Mouse (Mus musculus) midbrain, postnatal 0 days (tissue): ENCODE data around the gene B4galt4. TPM values are rescaled to one million over a fixed set of nuclear protein-coding genes. Genes with fewer than 3 reads are reported as not detected.
"Not testable (repeated sequence)": the region's sequence is repeated elsewhere in the genome, so short reads cannot be mapped to it uniquely, and the experiment has no call there.

Experiments used
- ATAC-seq: fragments of 200-750 bp; cut with Nextera tagmentation; 2 replicates; pipeline ENCODE4 v1.8.0; 2017; ENCODE audit warnings: moderate number of reproducible peaks, mild to moderate bottlenecking, moderate TSS enrichment, moderate library complexity; ENCODE audit not compliant: low FRiP score
- DNase-seq: peaks from one replicate; pipeline ENCODE4 v3.0.0-alpha.2; 2015; ENCODE audit warnings: low spot score
- H3K27ac ChIP-seq: fragments of 300-500 bp; sonication (generic); 2 replicates; pipeline ENCODE4 v1.5.1; 2014; ENCODE audit warnings: low read depth, mild to moderate bottlenecking, low read length, mixed read lengths
- H3K27me3 ChIP-seq: fragments of 300-500 bp; sonication (generic); 2 replicates; pipeline ENCODE4 v1.6.1; 2014; ENCODE audit warnings: low read length, control low read depth, mixed read lengths; ENCODE audit not compliant: insufficient read depth
- H3K36me3 ChIP-seq: fragments of 300-500 bp; sonication (generic); 2 replicates; pipeline ENCODE4 v1.6.1; 2014; ENCODE audit warnings: low read length, control low read depth, mixed read lengths; ENCODE audit not compliant: insufficient read depth
- H3K4me1 ChIP-seq: fragments of 300-500 bp; sonication (generic); 2 replicates; pipeline ENCODE4 v1.6.1; 2014; ENCODE audit warnings: mild to moderate bottlenecking, control low read depth, antibody characterized with exemption, low read length, mixed read lengths; ENCODE audit not compliant: insufficient read depth
- H3K4me2 ChIP-seq: fragments of 300-500 bp; sonication (generic); 2 replicates; pipeline ENCODE4 v1.6.1; 2014; ENCODE audit warnings: low read depth, mild to moderate bottlenecking, low read length, mixed read lengths; ENCODE audit not compliant: poor library complexity, severe bottlenecking
- H3K4me3 ChIP-seq: fragments of 300-500 bp; sonication (generic); 2 replicates; pipeline ENCODE4 v1.5.1; 2014; ENCODE audit warnings: low read depth, mild to moderate bottlenecking, low read length, moderate library complexity
- H3K9ac ChIP-seq: fragments of 300-500 bp; sonication (generic); replicated peaks from 2 replicates; pipeline ENCODE4 v1.6.1; 2014; ENCODE audit warnings: mild to moderate bottlenecking, low read length, moderate library complexity, mixed read lengths; ENCODE audit not compliant: poor library complexity, severe bottlenecking
- H3K9me3 ChIP-seq: fragments of 300-500 bp; sonication (generic); 2 replicates; pipeline ENCODE4 v1.6.1; 2016; ENCODE audit warnings: low read length, control low read depth
- CTCF ChIP-seq: IDR thresholded peaks from 2 replicates; pipeline ENCODE4 v1.5.1; 2016; ENCODE audit warnings: antibody characterized with exemption, mild to moderate bottlenecking
- WGBS: fragments of 180-500 bp; shearing (Covaris S2); extraction: QIAGEN DNeasy Blood & Tissue Kit; methylation state at CpG from one replicate; pipeline ENCODE4 v1.1.7; 2014; 5-methylcytosine and 5-hydroxymethylcytosine counted together
- polyA plus RNA-seq: library from polyadenylated mRNA; unstranded; fragments of >200 nt; fragmentation: Nextera tagmentation; extraction: Ambion mirVana; gene quantifications from 2 replicates; pipeline ENCODE4 v1.2.1, GENCODE M21; 2015
- total RNA-seq: library from RNA; depleted of rRNA; stranded (reverse); fragments of >200 nt; gene quantifications from 2 replicates; pipeline ENCODE4 v1.2.3, GENCODE M21; 2014; rRNA removed

The B4galt4 gene
- total and polyA plus RNA-seq, 2 experiments from 2014 or later = 26.5 to 30.6 TPM

- no peaks in the 10 kb centered on the region for H3K4me1 ChIP-seq
- H3K4me2 ChIP-seq = no peak overlapping the region
- no peak overlapping the region for H3K9ac ChIP-seq
- no peak overlapping the region for H3K4me3 ChIP-seq
- no peaks in the 10 kb centered on the region for H3K27me3 ChIP-seq
- no peak for ATAC-seq
- H3K27ac ChIP-seq = no peak overlapping the region
- H3K9me3 ChIP-seq = no peaks in the 10 kb centered on the region
- no peaks in the 10 kb centered on the region for H3K36me3 ChIP-seq
- DNase-seq = no peak
- TF ChIP-seq CTCF = no peak
- WGBS = 83% methylated on average over 6 of the region's 6 CpGs
These were observed 51.1 kb downstream of the B4galt4 start for GRCm38 (mm10) chr16:38793120-38793519.

- H3K4me2 ChIP-seq = no peak overlapping the region
- no peaks in the 10 kb centered on the region for H3K36me3 ChIP-seq
- H3K9ac ChIP-seq = no peak overlapping the region
- no peak for TF ChIP-seq CTCF
- H3K27ac ChIP-seq = no peak overlapping the region
- H3K4me3 ChIP-seq = no peak overlapping the region
- no peaks in the 10 kb centered on the region for H3K4me1 ChIP-seq
- ATAC-seq = no peak
- DNase-seq = no peak
- 88% methylated on average over 3 of the region's 3 CpGs for WGBS
- no peaks in the 10 kb centered on the region for H3K9me3 ChIP-seq
- no peaks in the 10 kb centered on the region for H3K27me3 ChIP-seq
These were observed 56.9 kb downstream of the B4galt4 start for GRCm38 (mm10) chr16:38798957-38799450.

GRCm38 (mm10) chr16:38800091-38800490, 58.0 kb downstream of the B4galt4 start, which contains the start of gene Upk1b:
Gene Upk1b, minus strand, starts transcription at chr16:38800328.
- H3K27me3 ChIP-seq = no peaks in the 10 kb centered on the region
- no peak for TF ChIP-seq CTCF
- no peak within 1 kb of the TSS for H3K4me2 ChIP-seq
- no peak within 1 kb of the TSS for H3K9ac ChIP-seq
- no peaks in the 10 kb centered on the region for H3K9me3 ChIP-seq
- no peaks in the 10 kb centered on the region for H3K36me3 ChIP-seq
- no peaks in the 10 kb centered on the region for H3K4me1 ChIP-seq
- ATAC-seq = no peak
- H3K27ac ChIP-seq = no peak within 1 kb of the TSS
- no peak within 1 kb of the TSS for H3K4me3 ChIP-seq
- no peak for DNase-seq
- WGBS = 56% methylated on average over 10 of the region's 10 CpGs

- ATAC-seq, H3K9me3 ChIP-seq, H3K27me3 ChIP-seq, H3K4me3 ChIP-seq, H3K4me2 ChIP-seq, H3K27ac ChIP-seq, H3K9ac ChIP-seq, H3K4me1 ChIP-seq, DNase-seq, H3K36me3 ChIP-seq: not testable (repeated sequence)
- 85% methylated on average over 5 of the region's 5 CpGs for WGBS
These were observed 65.7 kb downstream of the B4galt4 start for GRCm38 (mm10) chr16:38807796-38808195.

- WGBS = 92% methylated on average over 5 of the region's 5 CpGs
These were observed 68.1 kb downstream of the B4galt4 start for GRCm38 (mm10) chr16:38810196-38810595.

GRCm38 (mm10) chr16:38812521-38812920, 70.5 kb downstream of the B4galt4 start:
- Histone ChIP-seq H3K9me3 (no peaks in the 10 kb centered on the region), H3K36me3 (no peaks in the 10 kb centered on the region), H3K4me3 (no peak overlapping the region), H3K4me2 (no peak overlapping the region), H3K27me3 (no peaks in the 10 kb centered on the region), H3K4me1 (no peaks in the 10 kb centered on the region), H3K27ac (no peak overlapping the region), H3K9ac (no peak overlapping the region)
- no peak for ATAC-seq
- 35% methylated on average over 8 of the region's 8 CpGs for WGBS
- TF ChIP-seq CTCF = peak; percentile 75
- DNase-seq = peak; percentile 81

More at GRCm38 (mm10) chr16:38810196-38810595, 68.1 kb downstream of the B4galt4 start:
- H3K4me1 ChIP-seq = no peaks in the 10 kb centered on the region
- no peak for ATAC-seq
- H3K9ac ChIP-seq = no peak overlapping the region
- H3K4me2 ChIP-seq = no peak overlapping the region
- H3K36me3 ChIP-seq = no peaks in the 10 kb centered on the region
- no peaks in the 10 kb centered on the region for H3K27me3 ChIP-seq
- no peak for DNase-seq
- H3K27ac ChIP-seq = no peak overlapping the region
- no peak for TF ChIP-seq CTCF
- H3K9me3 ChIP-seq = no peaks in the 10 kb centered on the region
- H3K4me3 ChIP-seq = no peak overlapping the region

Other genes starting within 250 kb of the B4galt4 start
- 29.4 and 33.1 TPM in 2 replicates for gene Timmdc1, start 219.6 kb upstream of the B4galt4 start, total RNA-seq
- 25.8 and 26.3 TPM in 2 replicates for gene Timmdc1, start 219.6 kb upstream of the B4galt4 start, polyA plus RNA-seq
- gene Poglut1, start 192.0 kb upstream of the B4galt4 start, total RNA-seq = 39.9 and 41.5 TPM in 2 replicates
- gene Poglut1, start 192.0 kb upstream of the B4galt4 start, polyA plus RNA-seq = 33.1 and 33.3 TPM in 2 replicates
- gene Tmem39a, start 183.6 kb upstream of the B4galt4 start, total RNA-seq = 15.1 and 25.5 TPM in 2 replicates
- gene Tmem39a, start 183.6 kb upstream of the B4galt4 start, polyA plus RNA-seq = 13.2 and 15.1 TPM in 2 replicates
- 10.0 and 10.5 TPM in 2 replicates for gene Arhgap31, start 29.0 kb upstream of the B4galt4 start, total RNA-seq
- 2.9 and 3.2 TPM in 2 replicates for gene Arhgap31, start 29.0 kb upstream of the B4galt4 start, polyA plus RNA-seq
- gene Upk1b, start 58.1 kb downstream of the B4galt4 start, total RNA-seq = 0.19 and 0.44 TPM in 2 replicates
- gene Upk1b, start 58.1 kb downstream of the B4galt4 start, polyA plus RNA-seq = 0.67 and 1.0 TPM in 2 replicates
- not detected in 2 replicates for gene 4930435E12Rik, start 86.5 kb downstream of the B4galt4 start, total RNA-seq
- gene 4930435E12Rik, start 86.5 kb downstream of the B4galt4 start, polyA plus RNA-seq = not detected in 2 replicates
- gene Igsf11, start 150.4 kb downstream of the B4galt4 start, total RNA-seq = 13.0 and 18.7 TPM in 2 replicates
- gene Igsf11, start 150.4 kb downstream of the B4galt4 start, polyA plus RNA-seq = 3.1 TPM in 2 replicates